Mouse (Mus musculus) midbrain, embryonic 15.5 days (tissue): ENCODE measurements around the gene Usp3. TPM values are rescaled to one million over a fixed set of nuclear protein-coding genes. Genes with fewer than 3 reads are reported as not detected.

Experiments
- ATAC-seq: fragments of 200-750 bp; cut with Nextera tagmentation; replicated peaks from 2 replicates; pipeline ENCODE4 v1.8.0; 2017; ENCODE audit warnings: moderate TSS enrichment
- H3K27ac ChIP-seq: fragments of 300-500 bp; sonication (generic); 2 replicates; pipeline ENCODE4 v1.5.1; 2015; ENCODE audit warnings: mild to moderate bottlenecking, inconsistent platforms
- H3K27me3 ChIP-seq: fragments of 300-500 bp; sonication (generic); replicated peaks from 2 replicates; pipeline ENCODE4 v1.6.1; 2015; ENCODE audit warnings: inconsistent platforms
- H3K36me3 ChIP-seq: fragments of 300-500 bp; sonication (generic); replicated peaks from 2 replicates; pipeline ENCODE4 v1.6.1; 2015; ENCODE audit warnings: inconsistent platforms
- H3K4me1 ChIP-seq: fragments of 300-500 bp; sonication (generic); 2 replicates; pipeline ENCODE4 v1.6.1; 2015; ENCODE audit warnings: inconsistent platforms
- H3K4me2 ChIP-seq: fragments of 300-500 bp; sonication (generic); 2 replicates; pipeline ENCODE4 v1.6.1; 2015; ENCODE audit warnings: inconsistent platforms, mild to moderate bottlenecking, moderate library complexity
- H3K4me3 ChIP-seq: fragments of 300-500 bp; sonication (generic); 2 replicates; pipeline ENCODE4 v1.5.1; 2015; ENCODE audit warnings: mild to moderate bottlenecking, inconsistent platforms
- H3K9ac ChIP-seq: fragments of 300-500 bp; sonication (generic); 2 replicates; pipeline ENCODE4 v1.6.1; 2015; ENCODE audit warnings: mild to moderate bottlenecking, inconsistent platforms
- H3K9me3 ChIP-seq: fragments of 300-500 bp; sonication (generic); 2 replicates; pipeline ENCODE4 v1.6.1; 2016; ENCODE audit warnings: inconsistent platforms
- WGBS: fragments of 180-500 bp; shearing (Covaris S2); methylation state at CpG from one replicate; pipeline ENCODE4 v1.1.7; 2015; ENCODE audit warnings: mixed read lengths; 5-methylcytosine and 5-hydroxymethylcytosine counted together
- polyA plus RNA-seq: library from polyadenylated mRNA; unstranded; fragments of >200 nt; fragmentation: Nextera tagmentation; extraction: Ambion mirVana; gene quantifications from 2 replicates; pipeline ENCODE4 v1.2.1, GENCODE M21; 2015

The Usp3 gene
- 70.3 and 77.3 TPM in 2 replicates for polyA plus RNA-seq

DNA sequence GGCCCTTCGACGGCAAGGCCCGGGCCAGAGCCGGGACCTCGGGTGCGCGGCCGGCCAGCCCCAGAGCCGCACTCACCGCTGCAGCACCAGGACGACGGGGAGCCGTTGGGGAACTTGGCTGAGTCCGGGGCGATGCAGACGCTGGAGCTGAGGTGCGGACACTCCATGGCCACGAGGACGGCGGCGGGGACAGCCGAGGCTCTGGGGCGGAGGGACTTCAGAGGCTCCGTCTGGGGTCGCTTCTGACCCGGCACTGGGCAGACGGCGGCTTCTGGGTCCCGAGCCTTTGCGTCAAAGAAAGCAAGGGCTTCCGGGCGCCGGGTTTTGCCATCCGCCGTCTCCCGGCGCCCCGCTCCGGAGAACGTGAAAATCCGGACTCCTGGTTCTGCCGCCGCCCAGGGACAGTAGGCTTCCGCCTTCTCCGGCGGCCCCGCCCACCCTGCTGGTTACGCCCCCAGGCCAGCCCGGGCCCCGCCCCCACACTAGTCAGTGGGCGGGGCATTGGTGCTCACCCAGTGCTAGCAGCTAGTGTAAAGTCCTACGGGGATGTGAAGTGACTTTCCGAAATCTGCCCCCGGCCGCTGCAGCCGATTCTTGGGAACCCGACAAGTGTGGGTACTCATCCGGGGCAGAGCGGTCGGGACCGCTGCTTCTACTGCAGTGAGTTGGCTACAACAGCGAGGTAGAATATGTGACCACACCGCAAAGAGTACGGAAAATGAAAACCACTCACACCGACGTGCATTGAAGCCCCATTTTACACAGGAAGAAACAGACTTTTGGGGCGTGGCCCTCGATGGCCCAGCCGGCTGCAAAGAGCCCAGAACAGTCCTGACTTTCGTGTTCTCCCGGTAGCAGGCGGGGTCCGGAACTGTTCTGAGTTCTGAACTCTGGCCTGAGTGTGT lies at the start of gene Usp3:
Gene Usp3, minus strand, starts transcription at position 435 of the 905 bp plus-strand sequence.
- peaks cover 29% of the 10 kb centered on the region for H3K4me1 ChIP-seq
- peak; percentile 89 for ATAC-seq
- H3K4me2 ChIP-seq: peak within 1 kb of the TSS; percentile 65
- H3K4me3 ChIP-seq: peak within 1 kb of the TSS; percentile 93
- no peaks in the 10 kb centered on the region for H3K36me3 ChIP-seq
- H3K27ac ChIP-seq: peak within 1 kb of the TSS; percentile 91
- under 1% methylated on average over 73 of the region's 73 CpGs for WGBS
- peak within 1 kb of the TSS; percentile 95 for H3K9ac ChIP-seq
- H3K9me3 ChIP-seq: no peaks in the 10 kb centered on the region
- no peaks in the 10 kb centered on the region for H3K27me3 ChIP-seq

DNA sequence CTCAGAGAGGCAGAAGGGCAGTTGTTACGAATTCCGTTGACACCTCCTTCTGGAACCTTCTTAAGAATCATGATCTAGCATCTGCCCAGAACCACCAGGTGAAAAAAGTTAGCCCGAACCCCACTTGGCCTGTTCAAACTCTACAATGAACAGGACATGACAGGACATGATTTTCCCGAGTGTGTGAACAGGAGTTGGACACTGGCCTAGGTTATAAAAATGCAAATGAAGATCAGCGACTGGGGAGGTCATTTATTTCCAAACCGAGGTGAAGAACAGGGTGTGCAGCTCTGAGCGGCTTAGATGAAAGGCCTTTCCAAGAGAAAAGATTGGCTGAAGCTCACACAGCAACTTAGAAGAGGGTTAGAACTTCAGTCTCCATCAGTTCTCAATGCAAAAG lies 47.5 kb upstream of the Usp3 start:
- Histone ChIP-seq H3K9ac (no peak overlapping the region), H3K9me3 (no peaks in the 10 kb centered on the region), H3K27me3 (no peaks in the 10 kb centered on the region), H3K4me1 (no peaks in the 10 kb centered on the region), H3K4me3 (no peak overlapping the region), H3K4me2 (no peak overlapping the region), H3K27ac (no peak overlapping the region), H3K36me3 (no peaks in the 10 kb centered on the region)
- whole genome bisulfite sequencing: 67% methylated on average over 7 of the region's 7 CpGs
- no peak for ATAC-seq

DNA sequence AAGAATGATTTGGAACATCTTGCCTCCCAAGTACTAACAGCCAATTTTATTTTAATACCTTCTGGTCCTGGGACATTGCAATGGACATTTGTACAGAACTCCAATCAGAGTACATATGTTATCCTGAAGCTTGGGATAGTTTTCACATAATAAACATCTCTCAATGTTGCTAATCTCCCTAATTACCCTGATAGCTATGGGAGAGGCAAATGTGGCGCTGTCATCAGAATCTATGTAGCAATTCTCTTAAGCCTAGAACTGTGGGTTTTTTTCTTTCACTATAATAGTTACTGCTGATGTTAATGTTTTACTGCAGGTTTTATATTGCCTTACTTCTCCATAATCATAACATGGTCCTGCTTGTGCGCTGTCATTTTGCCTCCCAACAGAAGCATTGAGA lies 46.7 kb upstream of the Usp3 start:
- 94% methylated on average over 2 of the region's 2 CpGs for WGBS
- Histone ChIP-seq H3K4me3 (no peak overlapping the region), H3K27ac (no peak overlapping the region), H3K36me3 (no peaks in the 10 kb centered on the region), H3K4me1 (no peaks in the 10 kb centered on the region), H3K27me3 (no peaks in the 10 kb centered on the region), H3K9me3 (no peaks in the 10 kb centered on the region), H3K9ac (no peak overlapping the region), H3K4me2 (no peak overlapping the region)
- no peak for ATAC-seq

DNA sequence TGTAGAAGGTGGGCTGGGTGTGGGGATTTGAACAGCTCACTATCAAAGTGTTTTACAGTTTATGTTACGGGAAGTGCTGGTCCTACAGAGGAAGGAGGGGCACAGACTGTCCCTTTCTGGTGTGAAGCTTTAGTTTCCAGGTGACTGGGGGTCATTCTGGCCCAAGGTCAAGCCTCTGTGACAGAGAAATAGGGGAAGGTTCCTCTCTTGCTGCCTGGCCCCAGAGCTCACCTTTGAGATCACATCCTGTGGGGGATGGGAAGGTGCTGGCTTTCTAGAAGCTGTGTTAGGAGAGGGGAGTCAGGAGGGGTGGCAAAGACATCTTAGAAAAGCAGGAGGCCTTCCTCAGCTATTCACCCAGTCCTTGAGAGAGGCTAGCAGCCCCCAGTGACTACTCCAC lies 39.5 kb upstream of the Usp3 start:
- WGBS: 87% methylated on average over 1 of the region's 1 CpGs
- Histone ChIP-seq H3K27ac (no peak overlapping the region), H3K4me3 (no peak overlapping the region), H3K9ac (no peak overlapping the region), H3K9me3 (no peaks in the 10 kb centered on the region), H3K36me3 (no peaks in the 10 kb centered on the region), H3K27me3 (no peaks in the 10 kb centered on the region), H3K4me2 (no peak overlapping the region), H3K4me1 (peaks cover 4% of the 10 kb centered on the region; the same call in 1 of the 2 replicates)
- ATAC-seq: no peak

DNA sequence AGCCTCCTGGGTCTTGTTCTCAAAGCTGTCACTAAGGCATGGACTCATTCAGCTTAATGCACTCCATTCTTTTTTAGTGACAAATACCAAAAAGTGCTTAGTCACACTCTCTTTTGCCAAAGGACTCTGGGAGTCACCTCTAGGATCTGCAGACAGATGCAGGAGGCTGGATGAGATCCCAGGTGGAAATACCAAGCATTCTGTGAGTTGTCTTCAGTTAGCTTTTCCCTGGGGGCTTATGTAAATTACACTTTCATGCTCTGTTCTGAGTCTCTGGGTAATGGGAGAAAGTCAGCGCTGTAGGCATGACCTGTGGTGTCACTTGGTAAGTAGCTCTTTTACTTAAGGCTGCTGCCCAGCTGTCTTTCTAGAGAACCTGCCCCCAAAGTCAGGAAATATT lies 38.0 kb upstream of the Usp3 start:
- Histone ChIP-seq H3K4me3 (no peak overlapping the region), H3K4me2 (no peak overlapping the region), H3K4me1 (peaks cover 4% of the 10 kb centered on the region; the same call in 1 of the 2 replicates), H3K36me3 (no peaks in the 10 kb centered on the region), H3K9ac (no peak overlapping the region), H3K9me3 (no peaks in the 10 kb centered on the region), H3K27ac (no peak overlapping the region), H3K27me3 (no peaks in the 10 kb centered on the region)
- ATAC-seq: no peak
- 14% methylated on average over 1 of the region's 1 CpGs for WGBS

DNA sequence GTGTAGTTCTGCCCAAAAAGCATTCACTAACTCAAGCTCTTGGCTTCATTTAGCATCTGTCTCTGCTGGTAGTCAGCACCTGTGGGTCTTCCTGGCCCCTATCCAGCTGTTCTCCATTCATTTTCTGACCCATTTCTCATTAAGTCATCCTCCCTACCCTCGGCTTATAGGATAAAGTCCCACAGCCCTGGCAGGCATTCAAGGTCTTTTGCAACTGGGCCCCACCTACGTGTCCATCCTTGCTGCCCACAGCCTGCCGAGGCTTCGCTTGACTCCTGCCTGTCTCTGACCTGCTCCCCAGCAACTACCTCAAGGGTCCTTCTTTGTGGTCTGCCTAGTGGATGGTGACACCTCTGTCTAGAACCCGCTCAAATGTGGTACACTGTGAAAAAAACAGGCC lies 33.7 kb upstream of the Usp3 start:
- Histone ChIP-seq H3K9me3 (no peaks in the 10 kb centered on the region), H3K9ac (no peak overlapping the region), H3K27ac (no peak overlapping the region), H3K36me3 (no peaks in the 10 kb centered on the region), H3K4me3 (no peak overlapping the region), H3K4me2 (no peak overlapping the region), H3K27me3 (no peaks in the 10 kb centered on the region), H3K4me1 (peaks cover 4% of the 10 kb centered on the region; the same call in 1 of the 2 replicates)
- ATAC-seq: no peak
- 70% methylated on average over 5 of the region's 5 CpGs for WGBS

DNA sequence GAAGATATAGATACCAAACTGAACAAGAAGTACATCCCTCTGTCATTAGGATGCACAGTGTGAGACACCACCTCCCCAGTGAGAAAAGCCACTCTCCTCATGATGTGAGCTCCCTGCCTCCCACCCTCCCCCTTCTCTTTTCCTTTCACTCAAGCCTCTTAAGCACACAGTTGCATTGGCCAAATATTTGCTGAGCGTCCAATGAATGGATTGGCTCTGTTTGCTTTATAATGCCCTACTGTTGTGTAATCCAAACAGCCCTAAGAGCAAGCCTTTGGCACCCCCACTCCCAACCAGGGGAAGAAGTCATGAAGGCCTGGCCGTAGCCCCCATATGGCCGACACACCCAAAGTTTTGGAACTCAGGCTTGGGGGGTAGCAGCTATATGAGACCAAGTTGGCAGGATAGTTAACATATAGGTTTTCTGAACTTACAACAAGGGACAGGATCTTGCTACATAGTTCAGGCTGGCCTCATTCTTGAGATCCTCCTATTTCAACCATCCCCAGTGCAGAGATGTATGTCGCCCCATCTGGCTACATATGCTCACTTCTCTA lies 33.1 kb upstream of the Usp3 start:
- ATAC-seq: no peak
- no peaks in the 10 kb centered on the region for H3K36me3 ChIP-seq
- H3K27ac ChIP-seq: no peak overlapping the region
- no peaks in the 10 kb centered on the region for H3K27me3 ChIP-seq
- no peak overlapping the region for H3K4me3 ChIP-seq
- no peak overlapping the region for H3K4me2 ChIP-seq
- WGBS: 81% methylated on average over 4 of the region's 4 CpGs
- H3K9me3 ChIP-seq: no peaks in the 10 kb centered on the region
- H3K9ac ChIP-seq: no peak overlapping the region
- H3K4me1 ChIP-seq: peaks cover 2% of the 10 kb centered on the region; the same call in 1 of the 2 replicates

DNA sequence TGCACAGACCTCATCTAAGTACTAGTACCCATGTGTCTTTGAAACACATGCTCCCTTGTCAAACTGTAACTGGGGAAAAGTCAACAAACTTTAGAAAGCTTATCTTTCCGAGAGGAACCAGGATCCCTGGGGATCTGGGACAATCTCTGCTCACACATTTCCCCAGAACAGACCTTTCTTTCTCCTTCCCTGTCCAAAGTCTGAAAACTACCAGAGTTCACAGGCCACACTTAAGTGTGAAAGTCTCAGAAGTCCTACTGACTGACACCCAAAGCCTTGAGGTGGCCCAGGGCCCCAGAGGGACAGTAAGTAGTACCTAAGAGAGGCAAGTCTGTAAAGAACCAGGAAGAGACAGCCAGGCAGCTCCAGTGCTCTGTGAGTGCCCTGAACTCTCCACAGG lies 31.9 kb upstream of the Usp3 start:
- ATAC-seq: no peak
- WGBS: 70% methylated on average over 1 of the region's 1 CpGs
- Histone ChIP-seq H3K4me1 (peaks cover 7% of the 10 kb centered on the region; the same call in 1 of the 2 replicates), H3K4me2 (no peak overlapping the region), H3K36me3 (no peaks in the 10 kb centered on the region), H3K9ac (no peak overlapping the region), H3K27me3 (no peaks in the 10 kb centered on the region), H3K27ac (no peak overlapping the region), H3K4me3 (no peak overlapping the region), H3K9me3 (no peaks in the 10 kb centered on the region)

DNA sequence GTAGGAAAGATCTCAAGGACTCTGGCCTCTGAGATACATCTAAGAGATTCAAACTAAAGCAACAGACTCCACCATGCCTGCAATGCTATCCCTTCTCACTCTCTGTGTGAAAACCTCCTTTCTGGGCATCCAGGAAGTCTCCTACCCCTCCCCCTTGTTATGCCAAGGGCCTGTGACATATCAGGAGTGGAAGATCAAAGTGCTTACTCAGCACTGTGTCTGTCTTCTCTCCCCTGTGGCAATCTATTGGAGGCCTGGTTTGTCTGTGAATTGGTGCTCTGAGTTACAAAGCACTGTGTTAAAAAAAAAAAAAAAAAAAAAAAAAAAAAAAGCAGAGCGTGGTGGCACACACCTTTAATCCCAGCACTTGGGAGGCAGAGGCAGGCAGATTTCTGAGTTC lies 30.7 kb upstream of the Usp3 start:
- H3K9ac ChIP-seq: no peak overlapping the region
- H3K27me3 ChIP-seq: no peaks in the 10 kb centered on the region
- ATAC-seq: no peak
- H3K4me3 ChIP-seq: no peak overlapping the region
- H3K9me3 ChIP-seq: no peaks in the 10 kb centered on the region
- peaks cover 7% of the 10 kb centered on the region; the same call in 1 of the 2 replicates for H3K4me1 ChIP-seq
- 86% methylated on average over 1 of the region's 1 CpGs for WGBS
- H3K36me3 ChIP-seq: no peaks in the 10 kb centered on the region
- no peak overlapping the region for H3K4me2 ChIP-seq
- no peak overlapping the region for H3K27ac ChIP-seq

DNA sequence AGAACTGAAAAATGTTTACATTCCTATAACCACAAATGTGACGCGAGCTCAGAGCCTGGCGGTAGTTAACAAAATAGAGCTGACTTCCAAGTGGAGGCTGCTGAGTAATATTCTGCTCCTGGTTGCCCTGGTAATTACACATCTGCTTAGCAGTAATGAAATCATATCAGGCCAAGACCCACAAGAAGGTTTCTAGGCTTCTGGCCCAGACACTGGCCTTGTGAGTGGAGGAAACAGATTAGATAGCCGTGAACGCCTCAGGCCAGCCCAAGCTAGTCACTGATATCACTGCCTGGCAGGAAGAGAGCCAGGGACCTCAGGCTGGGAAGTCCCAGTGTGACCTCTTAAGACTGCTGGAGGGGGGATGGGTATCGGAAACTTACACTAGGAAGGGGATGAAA lies 27.6 kb upstream of the Usp3 start:
- peak; percentile 14; the same call in 1 of the 2 replicates for ATAC-seq
- no peaks in the 10 kb centered on the region for H3K36me3 ChIP-seq
- no peak overlapping the region for H3K9ac ChIP-seq
- no peaks in the 10 kb centered on the region for H3K9me3 ChIP-seq
- H3K27ac ChIP-seq: peak overlapping the region; percentile 18
- H3K27me3 ChIP-seq: no peaks in the 10 kb centered on the region
- H3K4me1 ChIP-seq: peaks cover 7% of the 10 kb centered on the region; the same call in 1 of the 2 replicates
- 38% methylated on average over 6 of the region's 6 CpGs for WGBS
- no peak overlapping the region for H3K4me2 ChIP-seq
- H3K4me3 ChIP-seq: no peak overlapping the region

DNA sequence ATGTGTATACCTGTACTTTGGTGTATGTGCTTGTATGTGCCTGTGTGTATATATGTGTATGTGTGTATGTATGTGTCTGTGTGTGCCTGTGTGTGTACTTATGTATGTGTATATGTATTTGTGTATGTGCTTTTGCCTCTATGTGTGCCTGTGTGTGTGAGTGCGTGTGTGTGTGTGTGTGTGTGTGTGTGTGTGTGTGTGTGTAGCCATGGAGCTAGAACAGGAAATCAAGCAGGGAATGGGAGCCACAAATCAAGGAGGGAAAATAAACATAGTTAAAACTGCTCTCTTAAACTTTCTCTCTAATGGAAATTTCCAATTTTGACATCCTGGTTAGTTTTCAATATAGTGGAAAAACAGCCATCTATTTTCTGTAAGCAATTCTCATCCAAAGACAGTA lies 27.1 kb upstream of the Usp3 start:
- WGBS: 85% methylated on average over 1 of the region's 1 CpGs
- Histone ChIP-seq H3K4me1 (peaks cover 7% of the 10 kb centered on the region; the same call in 1 of the 2 replicates), H3K4me2 (no peak overlapping the region), H3K27ac (peak overlapping the region; percentile 18; the same call in 1 of the 2 replicates), H3K9me3 (no peaks in the 10 kb centered on the region), H3K36me3 (no peaks in the 10 kb centered on the region), H3K9ac (no peak overlapping the region), H3K4me3 (no peak overlapping the region), H3K27me3 (no peaks in the 10 kb centered on the region)
- ATAC-seq: no peak

DNA sequence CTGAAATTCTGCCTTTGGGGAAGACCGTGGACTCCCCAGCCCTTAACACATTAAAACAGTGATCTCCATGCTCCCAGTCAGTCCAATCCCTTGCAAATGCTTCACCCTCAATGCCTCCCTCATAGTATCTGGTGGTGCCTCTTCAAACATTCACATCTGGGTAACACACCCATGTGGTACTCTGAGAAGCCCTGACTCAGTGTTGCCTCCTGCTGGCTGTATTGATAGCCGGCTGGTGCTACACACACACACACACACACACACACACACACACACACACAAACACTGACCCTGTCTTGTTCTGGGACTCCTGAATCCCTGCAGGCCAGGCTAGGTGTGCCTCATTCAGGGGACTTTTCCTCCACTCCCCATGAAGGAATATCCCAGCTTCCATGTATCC lies 24.9 kb upstream of the Usp3 start:
- 100% methylated on average over 2 of the region's 2 CpGs for WGBS
- ATAC-seq: no peak
- H3K4me2 ChIP-seq: no peak overlapping the region
- H3K4me1 ChIP-seq: peaks cover 7% of the 10 kb centered on the region; the same call in 1 of the 2 replicates
- no peaks in the 10 kb centered on the region for H3K27me3 ChIP-seq
- H3K4me3 ChIP-seq: no peak overlapping the region
- no peaks in the 10 kb centered on the region for H3K36me3 ChIP-seq
- no peak overlapping the region for H3K27ac ChIP-seq
- H3K9ac ChIP-seq: no peak overlapping the region
- H3K9me3 ChIP-seq: no peaks in the 10 kb centered on the region
